Mouse (Mus musculus) liver, adult 2 months (tissue): ENCODE data around the gene Map3k1.

Experiments
- CTCF ChIP-seq: fragments of 200-500 bp; IDR thresholded peaks from 2 replicates; pipeline ENCODE4 v1.5.1; 2011; ENCODE audit warnings: low read depth, low read length, control low read depth
- POLR2A ChIP-seq: fragments of 200-500 bp; IDR thresholded peaks from 2 replicates; pipeline ENCODE4 v1.6.1; 2011; ENCODE audit warnings: low read length, control low read depth; ENCODE audit not compliant: insufficient read depth; ENCODE audit errors: extremely low read depth

DNA sequence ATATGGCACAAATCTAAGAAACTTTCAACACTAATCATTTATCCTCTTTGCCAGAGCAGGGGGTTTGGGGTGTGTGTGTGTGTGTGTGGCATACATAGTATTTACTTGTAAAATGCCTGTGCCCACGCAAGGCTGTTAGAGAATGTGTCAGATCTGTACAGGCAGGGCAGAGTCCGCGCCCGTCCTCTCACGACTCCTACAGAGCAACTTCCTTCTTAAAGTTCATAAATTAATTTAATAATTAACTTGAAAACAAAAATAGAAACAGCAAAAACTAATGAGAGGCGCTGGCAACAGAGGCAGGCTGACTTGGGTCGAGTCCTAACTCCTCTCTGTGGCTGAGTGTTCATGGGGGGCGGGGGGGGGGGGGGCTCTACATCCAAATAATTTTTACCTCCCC is 4.6 kb downstream of the Map3k1 start:
- TF ChIP-seq CTCF (no peak), POLR2A (no peak)
